Mouse (Mus musculus) spleen, adult 12 weeks (tissue): Measurements from ENCODE around the gene Wdr19.
"Not testable (repeated sequence)": the region's sequence is repeated elsewhere in the genome, so short reads cannot be mapped to it uniquely, and the experiment has no call there.

ENCODE experiments used
- DNase-seq: peaks from one replicate; pipeline ENCODE4 v3.0.0; 2022; ENCODE audit warnings: low spot score

Gene Wdr19

GRCm38 (mm10) chr5:65299623-65300022 is 100.1 kb downstream of the Wdr19 start:
- not testable (repeated sequence) for DNase-seq

GRCm38 (mm10) chr5:65300121-65300520 is 100.6 kb downstream of the Wdr19 start:
- DNase-seq = no peak

- DNase-seq = no peak
These were observed 106.0 kb downstream of the Wdr19 start for GRCm38 (mm10) chr5:65305516-65305915.

- no peak for DNase-seq
These were observed 108.7 kb downstream of the Wdr19 start for GRCm38 (mm10) chr5:65308208-65308607.

- DNase-seq = no peak
These were observed 109.4 kb downstream of the Wdr19 start for GRCm38 (mm10) chr5:65308866-65309265.
